Mouse (Mus musculus): ENCODE data around the gene Kcnab3.
"Not testable (repeated sequence)": the region's sequence is repeated elsewhere in the genome, so short reads cannot be mapped to it uniquely, and the experiment has no call there.

Kcnab3 gene

DNA sequence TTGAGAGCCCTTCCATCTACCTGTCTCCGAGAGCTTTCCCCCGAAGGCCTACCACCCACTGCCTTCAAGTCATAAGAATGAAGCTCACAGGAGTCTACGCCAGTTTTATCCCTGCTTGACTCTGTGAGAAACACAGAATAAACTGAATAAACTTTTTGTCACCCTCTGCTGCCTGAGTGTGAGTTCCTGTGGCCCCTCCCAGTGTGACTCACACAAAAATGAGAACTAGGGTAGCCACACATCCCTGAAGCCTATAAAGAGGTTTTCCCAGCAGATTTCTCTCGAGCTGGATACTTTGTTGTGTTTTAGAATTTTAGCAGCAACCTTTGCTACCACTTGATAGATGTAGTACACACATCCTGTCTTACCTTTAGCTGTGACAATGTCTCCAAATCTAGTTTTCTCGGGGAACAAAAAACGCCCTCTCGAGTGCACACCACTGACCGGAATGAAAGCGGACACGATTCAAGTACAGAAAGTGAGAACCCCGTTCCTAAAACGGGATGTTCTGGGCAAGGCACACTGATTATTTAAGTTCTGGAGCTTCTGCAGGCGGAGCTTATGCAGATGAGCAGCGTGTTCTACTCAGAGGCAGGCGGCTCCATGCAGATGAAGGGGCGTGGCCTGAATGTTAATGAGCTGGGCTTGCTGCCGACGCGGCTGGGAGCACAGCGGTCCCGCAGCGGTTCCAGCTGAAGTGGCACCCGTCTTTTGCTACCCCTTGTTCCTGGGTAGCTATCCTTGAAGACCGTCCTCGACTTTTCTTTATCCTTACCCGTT is at the start of gene Kcnab3:
TSS of gene Kcnab3 (plus strand) at position 631 of the 780 bp plus-strand sequence.
- peak; percentile 91 to 93 for DNase-seq

DNA sequence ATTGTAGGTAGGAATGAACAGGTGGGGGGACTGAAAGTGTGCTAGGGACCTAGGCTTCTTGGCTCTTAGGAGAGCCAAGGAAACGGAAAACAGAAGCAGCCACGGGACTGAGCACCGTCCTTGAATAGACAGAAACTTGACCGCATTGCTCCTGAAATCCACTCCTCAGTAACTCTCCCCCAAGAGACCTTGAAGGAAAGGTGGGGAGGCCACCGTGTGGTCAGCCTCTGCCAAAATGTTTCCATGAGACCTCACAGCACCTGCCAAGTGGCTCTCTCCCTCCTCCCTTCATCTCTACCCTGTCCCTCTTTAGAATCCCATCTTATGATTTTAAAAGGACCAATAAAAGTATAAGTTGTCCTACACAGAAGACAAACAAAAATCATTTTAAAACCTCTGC is 48.8 kb upstream of the Kcnab3 start:
- DNase-seq = no peak

DNA sequence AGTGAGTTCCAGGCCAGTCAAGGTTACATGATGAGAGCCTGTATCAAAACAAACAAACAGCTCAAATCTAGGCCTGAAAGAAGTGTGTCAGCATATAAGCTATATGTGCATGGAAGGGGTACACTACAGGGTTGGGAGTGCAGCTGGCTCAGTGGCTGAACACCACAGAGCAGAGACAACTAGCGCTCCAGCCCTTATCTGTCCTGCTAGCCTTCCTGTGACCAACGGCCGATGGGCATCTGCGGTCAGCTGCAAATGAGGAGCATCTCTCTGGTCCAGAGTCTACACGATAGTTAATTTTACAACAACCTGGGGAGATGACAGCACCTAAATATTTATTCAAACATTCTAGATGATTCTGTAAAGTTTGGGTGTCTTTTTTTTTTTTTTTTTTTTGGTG is 34.9 kb upstream of the Kcnab3 start:
- no peak for DNase-seq

DNA sequence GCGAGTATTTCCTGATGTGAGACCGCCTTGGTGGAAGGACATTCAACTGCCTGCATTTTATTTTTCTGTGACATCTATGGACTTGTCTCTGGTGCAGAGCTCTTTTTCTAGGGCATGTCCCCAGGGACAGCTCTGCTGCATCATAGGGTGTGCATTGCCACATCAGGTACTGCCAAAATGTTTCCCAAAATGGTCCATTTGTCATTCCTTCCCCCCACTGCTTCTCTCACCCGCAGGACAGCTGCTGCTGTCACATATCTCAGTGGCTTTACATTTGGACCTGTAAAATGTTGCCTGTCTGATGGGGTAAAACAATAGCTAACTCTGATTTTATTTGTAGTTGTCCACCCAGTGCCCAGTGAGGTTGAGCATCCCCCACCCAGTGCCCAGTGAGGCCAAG is 30.8 kb upstream of the Kcnab3 start:
- DNase-seq = no peak

DNA sequence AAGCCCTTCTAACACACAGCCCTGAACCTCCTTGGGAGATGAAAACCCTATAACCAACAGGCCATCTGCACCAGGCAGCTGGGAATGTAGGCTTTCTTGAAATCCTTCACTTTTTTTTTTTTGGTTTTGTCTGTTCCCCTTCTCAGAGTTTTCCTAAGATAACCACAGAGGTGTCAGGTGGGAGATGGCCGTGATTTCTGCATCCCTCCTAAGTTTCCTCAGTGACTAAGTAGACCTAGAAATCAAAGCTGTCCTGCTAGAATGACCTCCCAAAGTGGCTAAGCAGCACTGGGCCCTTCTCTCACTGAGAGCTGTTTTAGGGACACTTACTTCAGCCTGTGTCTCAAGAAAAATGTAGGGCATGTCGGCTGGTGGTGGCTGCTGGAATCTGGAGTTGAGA is 28.3 kb upstream of the Kcnab3 start:
- no peak for DNase-seq

DNA sequence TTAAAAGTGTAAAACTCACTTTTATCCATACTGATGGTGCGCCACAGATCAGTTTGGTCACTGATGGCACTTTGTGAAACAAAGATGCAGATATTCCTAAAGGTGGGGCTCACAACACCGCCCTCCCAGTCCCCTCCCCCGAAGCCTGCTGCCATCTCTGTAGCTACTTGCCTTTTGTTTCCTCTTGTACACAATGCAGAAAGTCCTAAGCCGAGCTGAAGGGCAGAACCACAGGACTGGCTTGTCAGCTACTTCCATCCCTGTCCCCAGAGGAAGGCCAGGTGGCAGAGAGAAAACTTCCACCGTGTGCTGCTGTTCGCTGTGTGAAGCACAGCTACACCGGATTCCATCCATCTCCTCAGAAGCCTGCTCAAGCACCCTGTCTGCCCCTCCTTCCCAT is 27.8 kb upstream of the Kcnab3 start:
- no peak for DNase-seq

DNA sequence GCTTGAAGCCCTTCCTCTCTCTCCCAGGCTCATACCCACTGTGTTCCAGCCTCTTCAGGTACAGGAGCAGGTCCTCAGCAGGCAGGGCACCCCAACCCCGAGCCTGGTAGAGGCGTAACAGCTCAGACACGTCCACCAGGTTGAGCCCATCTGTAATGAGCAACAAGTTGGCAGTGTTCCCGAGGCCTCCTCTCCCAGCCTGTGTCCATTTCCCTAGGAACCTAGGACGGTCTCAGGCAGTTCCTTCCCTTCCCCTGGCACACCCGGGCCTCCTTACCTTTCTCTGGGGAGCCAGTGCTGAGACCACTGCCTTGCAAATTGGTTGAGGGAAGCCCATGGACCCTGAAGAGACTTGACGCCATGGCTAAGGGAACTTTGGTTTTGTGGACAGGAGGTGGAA is 23.2 kb upstream of the Kcnab3 start:
- no peak for DNase-seq

DNA sequence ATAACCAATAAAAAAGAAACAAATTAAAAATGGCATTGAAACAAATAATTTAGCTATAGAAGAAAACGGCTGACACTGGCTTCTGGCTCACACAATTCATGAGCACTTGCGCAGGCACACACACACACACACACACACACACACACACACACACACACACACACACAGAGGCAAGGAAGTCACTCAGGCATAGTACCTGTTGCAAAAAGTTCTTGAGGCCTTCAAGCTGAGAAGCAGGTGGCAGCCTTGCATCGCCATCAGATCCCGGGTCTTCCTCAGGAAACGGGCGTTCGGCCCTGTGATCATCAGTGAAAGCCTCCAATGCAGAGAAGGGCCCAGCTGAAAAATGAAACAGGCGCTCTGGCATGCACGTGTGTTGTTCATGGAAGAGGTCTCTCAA is 20.8 kb upstream of the Kcnab3 start:
- no peak for DNase-seq

DNA sequence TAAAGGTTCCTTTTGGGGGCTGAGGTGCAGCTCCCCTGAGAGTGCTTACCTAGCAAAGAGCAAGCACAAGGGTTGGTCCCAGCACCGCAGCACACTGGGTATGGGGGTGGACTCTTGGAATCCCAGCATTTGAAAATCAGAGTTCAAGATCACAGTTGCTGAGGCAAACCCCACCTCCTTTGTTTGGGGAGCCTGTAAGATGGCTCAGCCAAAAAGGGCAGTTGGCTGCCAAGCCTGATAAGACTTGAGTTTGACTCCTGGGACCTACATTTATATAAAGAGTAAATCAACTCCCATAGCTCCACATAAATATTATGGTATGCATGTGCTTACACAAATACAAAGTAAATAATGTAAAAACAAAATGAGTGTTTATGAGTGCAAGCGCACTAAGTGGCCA is 20.0 kb upstream of the Kcnab3 start:
- no peak for DNase-seq

DNA sequence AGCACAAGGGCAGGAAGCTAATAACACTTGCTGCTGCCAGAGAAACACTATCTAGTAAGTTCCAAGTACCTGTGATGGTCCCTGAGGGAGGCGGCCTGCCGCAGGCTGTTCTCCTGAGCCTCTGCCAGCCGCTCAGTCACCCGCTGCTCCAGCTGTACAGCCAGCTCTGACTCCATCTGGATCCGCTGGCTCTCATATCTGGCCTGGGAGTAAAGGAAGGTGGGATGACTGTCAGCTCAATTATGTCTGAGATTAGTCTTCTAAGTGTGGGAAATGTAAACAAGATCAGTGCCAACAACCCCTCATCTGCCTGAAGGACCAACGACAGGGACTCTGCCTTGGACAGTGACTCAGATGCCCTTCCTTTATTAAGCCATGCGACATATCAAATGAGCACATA is 14.8 kb upstream of the Kcnab3 start:
- DNase-seq = no peak

DNA sequence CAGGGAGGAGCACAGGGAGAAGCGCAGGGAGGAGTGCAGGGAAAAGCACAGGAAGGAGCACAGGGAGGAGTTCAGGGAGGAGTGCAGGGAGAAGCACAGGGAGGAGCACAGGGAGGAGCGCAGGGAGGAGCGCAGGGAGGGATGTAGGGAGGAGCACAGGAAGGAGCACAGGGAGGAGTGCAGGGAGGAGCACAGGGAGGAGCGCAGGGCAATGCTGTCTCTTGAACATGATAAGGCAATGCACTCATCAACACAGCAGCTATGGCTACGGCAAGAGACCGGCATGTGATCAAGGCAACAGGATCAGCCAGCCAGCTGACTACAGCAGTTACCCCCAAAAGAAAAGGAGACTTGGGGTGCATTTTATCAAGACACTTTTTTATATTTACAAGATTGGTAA is 9.7 kb upstream of the Kcnab3 start:
- no peak for DNase-seq

DNA sequence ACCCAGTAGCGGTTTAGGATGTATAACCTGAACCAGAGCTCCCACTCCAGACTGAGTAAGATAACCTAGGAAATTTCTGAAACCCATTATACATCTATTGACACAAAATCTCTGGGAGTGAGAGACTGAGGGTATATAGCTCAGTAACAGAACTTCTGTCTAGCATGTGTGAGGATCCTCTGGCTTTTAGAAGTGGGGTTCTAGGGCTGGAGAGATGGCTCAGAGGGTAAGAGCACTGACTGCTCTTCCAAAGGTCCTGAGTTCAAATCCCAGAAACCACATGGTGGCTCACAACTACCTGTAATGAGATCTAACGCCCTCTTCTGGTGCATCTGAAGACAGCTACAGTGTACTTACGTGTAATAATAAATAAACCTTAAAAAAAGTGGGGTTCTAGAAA is 8.1 kb upstream of the Kcnab3 start:
- DNase-seq = not testable (repeated sequence)

DNA sequence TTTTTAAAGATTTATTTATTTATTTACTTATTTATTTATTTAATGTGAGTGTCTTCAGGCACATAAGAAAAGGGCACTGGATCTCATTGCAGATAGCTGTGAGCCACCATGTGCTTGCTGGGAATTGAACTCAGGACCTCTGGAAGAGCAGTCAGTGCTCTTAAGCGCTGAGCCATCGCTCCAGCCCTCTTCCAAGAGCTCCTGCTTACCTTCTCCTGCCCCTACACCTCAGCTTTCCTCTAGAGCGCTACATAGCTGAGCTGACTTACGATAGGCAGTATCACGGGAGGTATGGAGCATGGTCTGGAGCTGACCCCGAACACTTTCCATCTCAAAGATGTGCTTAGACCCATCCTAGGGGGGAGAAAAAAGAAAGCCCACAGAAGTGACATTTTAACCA is 4.5 kb upstream of the Kcnab3 start:
- no peak for DNase-seq

DNA sequence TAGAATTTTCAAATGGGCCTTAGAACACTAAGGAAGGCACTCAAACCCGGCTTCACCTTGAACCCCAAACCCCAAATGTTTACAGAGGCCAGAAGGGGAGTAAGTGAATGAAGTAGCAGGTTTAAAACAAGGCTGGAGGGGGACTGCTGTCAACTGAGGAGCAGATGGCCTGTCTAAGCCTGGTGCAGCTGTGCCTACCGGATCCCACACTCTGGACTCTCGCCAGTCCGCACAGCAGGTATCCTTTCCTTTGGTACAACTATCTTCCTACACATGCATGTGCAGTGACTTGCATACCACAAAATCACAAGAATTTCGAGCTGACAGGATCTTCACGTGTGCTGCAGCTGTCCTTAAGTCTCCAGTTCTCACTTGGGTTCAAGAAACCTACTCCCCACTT is 4.0 kb upstream of the Kcnab3 start:
- DNase-seq = no peak

DNA sequence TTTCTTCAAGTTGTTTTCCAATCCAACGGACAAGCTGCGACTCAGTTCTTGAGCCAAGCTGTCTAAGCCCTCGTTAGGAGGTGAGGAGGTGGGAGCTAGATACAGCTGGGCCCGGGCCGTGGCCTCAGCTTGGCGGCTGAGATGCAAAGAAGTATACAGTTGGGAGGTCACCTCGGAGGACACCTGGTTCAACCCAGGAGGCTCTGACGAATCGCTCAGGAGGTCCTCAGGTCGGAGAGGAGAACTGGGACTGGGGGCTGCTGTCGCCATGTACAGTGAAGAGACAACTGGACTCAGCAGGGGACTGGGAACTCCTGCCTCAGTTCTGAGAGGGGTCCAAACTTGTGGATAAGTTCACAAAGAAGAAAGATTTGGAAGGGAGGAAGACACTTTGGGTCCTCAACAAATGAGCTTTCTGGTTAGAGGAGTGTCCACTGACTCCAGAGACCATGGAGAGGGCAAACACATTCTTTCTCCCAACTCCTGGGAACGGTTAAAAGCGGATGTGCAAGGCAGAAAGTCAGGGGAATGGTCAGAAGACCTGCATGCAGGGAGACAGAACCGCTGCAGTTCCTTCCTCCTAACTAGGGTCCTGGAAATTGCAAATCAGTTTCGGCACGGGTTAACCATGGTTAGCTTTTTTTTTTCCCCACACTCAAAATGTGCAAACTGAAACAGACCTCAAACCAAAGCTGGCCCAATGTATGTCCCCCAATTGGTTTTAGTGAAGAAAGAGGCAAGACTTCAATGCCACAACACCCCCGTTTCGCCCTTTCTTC is 3.2 kb upstream of the Kcnab3 start:
- no peak for DNase-seq

DNA sequence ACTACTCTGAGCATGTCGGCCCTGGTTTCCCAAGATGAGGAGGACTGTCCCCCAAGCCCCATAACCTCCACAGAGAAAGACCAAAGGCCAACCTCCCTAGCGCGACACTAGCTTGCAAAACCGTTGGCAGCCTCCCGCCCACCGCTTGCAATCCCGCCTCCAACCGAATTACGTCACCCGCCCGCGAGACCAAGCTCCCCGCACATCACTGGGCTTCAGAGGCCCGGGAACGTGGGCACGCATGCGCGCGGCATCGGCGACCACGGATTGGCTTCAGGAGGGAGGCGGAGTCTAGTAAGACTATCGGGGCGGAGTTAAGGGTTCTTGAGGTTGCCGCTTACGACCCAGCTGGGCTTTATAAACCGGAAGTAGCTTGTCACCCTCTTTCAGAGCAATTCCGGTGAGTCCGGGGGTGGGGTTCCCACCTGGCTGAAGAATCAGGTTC is 2.4 kb upstream of the Kcnab3 start, which contains the start of the genes Cntrob and Trappc1:
TSS of gene Cntrob (minus strand) at position 109 of the 445 bp plus-strand sequence.
TSS of gene Trappc1 (plus strand) at position 314 of the 445 bp plus-strand sequence.
- DNase-seq = peak; percentile 99 to 100

DNA sequence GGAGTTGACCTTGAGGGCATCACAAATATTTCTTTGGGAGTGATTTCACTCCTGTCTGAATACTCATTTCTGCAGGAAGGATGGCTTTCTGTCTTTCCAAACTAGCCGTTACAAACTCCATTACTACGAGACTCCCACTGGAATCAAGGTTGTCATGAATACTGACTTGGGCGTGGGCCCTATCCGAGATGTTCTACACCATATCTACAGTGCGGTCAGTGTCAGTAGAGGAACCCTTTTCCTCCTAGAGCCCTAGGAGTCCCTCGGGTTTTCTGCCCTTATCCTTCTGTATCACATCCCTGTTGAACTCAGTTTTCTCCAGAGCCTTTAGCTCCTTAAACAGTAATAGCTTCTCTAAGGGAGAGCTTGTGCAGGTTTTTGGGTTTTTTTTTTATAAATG is 1.3 kb upstream of the Kcnab3 start:
- DNase-seq = no peak

DNA sequence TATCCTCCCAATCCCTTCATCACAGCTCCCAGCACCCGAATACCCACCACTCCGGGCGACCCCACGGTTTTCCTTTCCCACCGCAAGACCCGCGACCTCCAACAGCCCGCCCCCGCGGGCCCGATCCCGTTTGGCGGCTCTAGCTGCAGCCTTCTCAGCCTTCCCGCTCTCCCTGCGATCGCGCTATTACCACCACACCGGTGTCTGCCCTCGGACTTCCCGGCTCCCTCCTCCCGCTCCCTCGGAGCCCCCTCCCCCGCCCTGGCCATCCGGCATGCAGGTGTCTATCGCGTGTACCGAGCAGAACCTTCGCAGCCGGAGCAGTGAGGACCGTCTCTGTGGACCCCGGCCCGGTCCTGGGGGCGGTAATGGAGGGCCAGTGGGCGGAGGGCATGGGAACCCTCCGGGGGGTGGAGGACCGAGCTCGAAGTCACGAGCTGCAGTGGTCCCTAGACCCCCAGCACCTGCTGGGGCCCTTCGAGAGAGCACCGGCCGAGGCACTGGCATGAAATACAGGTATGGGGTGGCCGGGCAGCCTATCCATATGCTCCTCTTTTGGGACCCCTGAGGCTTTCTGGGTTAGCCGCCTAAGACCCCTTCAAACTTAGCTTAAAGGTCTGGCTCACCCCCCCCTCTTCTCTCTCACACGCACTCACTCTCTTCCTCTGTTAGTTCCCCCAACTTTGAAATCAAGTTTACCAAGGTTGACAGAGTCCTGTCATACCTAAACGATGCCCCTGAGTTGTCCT is 524 bp downstream of the Kcnab3 start:
- peak in 1 of 2 experiments; percentile 26 for DNase-seq

DNA sequence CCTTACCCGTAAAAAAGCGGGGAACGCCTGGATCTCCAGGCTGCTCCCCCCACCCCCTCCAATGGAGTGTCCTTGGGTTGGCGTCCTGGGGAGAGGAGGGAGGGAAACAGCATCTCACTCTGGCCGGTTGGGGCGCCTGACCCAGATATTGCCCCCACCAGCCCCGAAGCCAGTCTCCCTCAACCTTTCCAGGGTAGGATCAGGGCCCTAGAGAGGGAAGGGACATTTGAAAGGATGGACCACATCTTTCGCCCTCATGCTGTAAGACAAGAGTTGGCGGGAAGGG is 1.0 kb downstream of the Kcnab3 start:
- DNase-seq = no peak

DNA sequence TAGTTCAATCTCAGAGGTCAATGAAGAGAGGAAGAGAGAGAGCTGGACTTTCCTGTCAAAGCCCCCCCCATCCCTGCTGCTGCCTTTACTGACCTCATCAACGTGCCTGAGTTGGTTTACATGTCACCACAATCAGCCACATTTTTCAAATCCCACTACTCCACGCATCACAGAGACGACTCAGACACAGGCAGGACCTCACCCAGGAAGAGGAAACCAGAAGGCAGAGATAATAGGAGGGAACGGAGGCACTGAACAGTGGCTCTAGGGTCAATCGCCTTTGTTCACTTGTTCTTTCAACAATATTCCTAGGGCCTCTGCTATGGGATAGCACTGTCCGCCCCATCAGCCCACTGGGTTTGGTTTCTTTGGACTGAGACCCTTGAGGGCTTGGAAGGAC is 1.6 kb downstream of the Kcnab3 start:
- no peak for DNase-seq

DNA sequence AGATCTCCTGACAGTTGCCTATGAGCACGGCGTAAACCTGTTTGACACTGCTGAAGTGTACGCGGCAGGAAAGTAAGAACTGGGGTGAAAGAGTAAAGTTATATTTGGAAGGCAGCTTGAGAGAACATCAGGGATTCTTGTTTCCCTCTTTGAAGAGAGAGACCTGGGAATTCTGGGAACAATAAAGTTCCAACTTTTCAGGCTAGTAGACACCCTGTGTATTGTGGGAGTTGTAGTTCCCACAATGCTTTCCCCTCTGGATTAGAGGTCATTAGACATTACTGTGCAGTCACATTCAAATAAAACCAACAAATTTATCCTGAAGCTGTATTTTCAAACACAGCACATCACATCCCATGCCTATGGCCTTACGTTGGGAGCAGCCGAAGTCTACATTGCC is 2.5 kb downstream of the Kcnab3 start:
- DNase-seq = no peak

DNA sequence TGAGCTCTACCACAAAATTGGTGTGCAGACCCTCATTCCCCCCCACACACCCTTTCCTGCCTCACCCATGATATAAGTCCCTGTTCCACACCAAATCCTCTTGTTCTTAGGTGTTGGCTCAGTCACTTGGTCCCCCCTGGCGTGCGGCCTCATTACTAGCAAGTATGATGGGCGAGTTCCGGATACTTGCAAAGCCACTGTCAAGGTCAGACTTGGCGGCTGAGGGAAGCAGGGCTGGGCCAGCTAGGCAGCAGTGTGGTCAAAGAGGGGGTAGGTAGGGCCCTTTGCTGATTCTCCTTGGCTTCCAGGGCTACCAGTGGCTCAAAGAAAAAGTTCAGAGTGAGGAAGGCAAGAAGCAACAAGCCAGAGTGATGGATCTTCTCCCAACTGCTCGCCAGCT is 5.1 kb downstream of the Kcnab3 start:
- no peak for DNase-seq

DNA sequence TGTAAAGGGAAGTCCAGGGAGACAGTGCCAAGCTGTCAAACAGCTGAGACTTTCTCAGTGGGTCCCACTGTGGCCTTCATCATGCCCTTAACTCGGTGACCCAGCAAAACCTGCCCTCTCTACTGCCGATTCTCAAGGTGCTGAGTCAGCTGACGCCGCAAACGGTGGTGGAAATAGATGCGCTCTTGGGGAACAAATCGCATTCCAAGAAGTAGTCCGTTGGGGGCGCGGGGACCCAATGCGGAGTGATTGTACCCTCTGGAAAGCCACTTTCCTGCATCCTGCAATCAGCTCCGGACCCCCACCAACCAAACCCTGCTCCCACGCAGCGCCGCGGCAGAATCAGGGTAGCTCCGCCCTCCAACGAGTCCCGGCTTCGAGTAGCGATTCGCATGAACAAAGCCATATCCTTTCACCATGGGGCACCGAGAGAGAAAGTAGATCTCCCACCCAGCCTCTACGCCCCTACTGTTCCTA is 5.9 kb downstream of the Kcnab3 start:
- DNase-seq = peak; percentile 67 to 73
